Mouse (Mus musculus): ENCODE results near the gene Pbx1.

GRCm38 (mm10) chr1:168431711-168432231 lies 299 bp downstream of the Pbx1 start:
- TF ChIP-seq POLR2A (IDR thresholded peaks at IDR 0.05; ENCODE audit: insufficient read depth, low read depth, low read length), result peak; percentile 63
- TF ChIP-seq CTCF (IDR thresholded peaks at IDR 0.05; ENCODE audit: insufficient read depth, low read depth, low read length), result no peak
